ENCODE assay signal across 15 mouse cellular contexts in genomic region chr15:81804172-81804571, GRCm38 (mm10). TPM values are rescaled to one million over a fixed set of nuclear protein-coding genes. Genes with fewer than 3 reads are reported as not detected.
DNase-seq lines count a peak whose midpoint lies in the region; ATAC-seq lines count a peak whose summit lies in the region.
"Had no signal": no experiment of that assay in that cellular context is flagged by ENCODE, and none has a peak within 500 bp of the region (broad histone marks: within the 10 kb centered on the region; RNA-seq: fewer than 3 reads in every experiment).

No protein-coding gene starts in this region.

- H3K9ac ChIP-seq in heart, embryonic 12.5 days = peak overlapping the region; percentile 16; the same call in 1 of the 2 replicates
- H3K9ac ChIP-seq in heart, embryonic 11.5 days (ENCODE audit: low read depth, low read length) = no peak overlapping the region; the same call in 1 of the 2 replicates
- 0 out of 2 replicates have a peak overlapping the region, but pooled peaks have one; percentile 62 for H3K9ac ChIP-seq in limb, embryonic 13.5 days
- H3K9ac ChIP-seq: forebrain, embryonic 12.5 days had no signal

- H3K4me2 ChIP-seq in heart, embryonic 12.5 days = 0 out of 2 replicates have a peak overlapping the region, but pooled peaks have one; percentile 74
- H3K4me2 ChIP-seq in heart, embryonic 11.5 days = no peak overlapping the region
- H3K4me2 ChIP-seq in limb, embryonic 13.5 days (replicated peaks) = peak overlapping the region; percentile 77
- H3K4me2 ChIP-seq: forebrain, embryonic 12.5 days had no signal

- H3K36me3 ChIP-seq in heart, embryonic 12.5 days = no peaks in the 10 kb centered on the region
- H3K36me3 ChIP-seq in heart, embryonic 11.5 days (ENCODE audit: control insufficient read depth, insufficient read depth, low read length) = no peaks in the 10 kb centered on the region
- no peaks in the 10 kb centered on the region for H3K36me3 ChIP-seq in limb, embryonic 13.5 days
- H3K36me3 ChIP-seq in limb, embryonic 10.5 days = no peaks in the 10 kb centered on the region
- H3K36me3 ChIP-seq: forebrain, embryonic 12.5 days had no signal

- H3K4me1 ChIP-seq in heart, embryonic 12.5 days (replicated peaks) = peaks cover 53% of the 10 kb centered on the region
- peaks cover 29% of the 10 kb centered on the region for H3K4me1 ChIP-seq in heart, embryonic 11.5 days (ENCODE audit: control insufficient read depth, insufficient read depth, low read length)
- H3K4me1 ChIP-seq in limb, embryonic 13.5 days = peaks cover 46% of the 10 kb centered on the region
- H3K4me1 ChIP-seq in limb, embryonic 10.5 days = peaks cover 24% of the 10 kb centered on the region

- no peaks in the 10 kb centered on the region for H3K9me3 ChIP-seq in heart, embryonic 12.5 days (replicated peaks)
- H3K9me3 ChIP-seq in heart, embryonic 11.5 days (replicated peaks; ENCODE audit: control insufficient read depth, low read length) = no peaks in the 10 kb centered on the region
- no peaks in the 10 kb centered on the region for H3K9me3 ChIP-seq in limb, embryonic 13.5 days
- H3K9me3 ChIP-seq in limb, embryonic 10.5 days (replicated peaks) = no peaks in the 10 kb centered on the region
- H3K9me3 ChIP-seq: forebrain, embryonic 12.5 days had no signal

- DNase-seq in limb, embryonic 10.5 days (ENCODE audit: low spot score) = no peak
- DNase-seq in retina, adult 2 months (ENCODE audit: low read depth, low spot score) = peak; percentile 50
- DNase-seq in retina, embryonic 14.5 days (ENCODE audit: low spot score) = no peak
- DNase-seq in spleen, postnatal 14 days (ENCODE audit: low spot score in 2 of 2) = no peak
- DNase-seq in urinary bladder, postnatal 25 days (ENCODE audit: low spot score) = no peak
- DNase-seq: cerebellum, adult 11 months; heart, postnatal 14 days; right cerebral cortex, postnatal 14 days had no signal

- no peak overlapping the region for H3K27ac ChIP-seq in heart, embryonic 12.5 days (ENCODE audit: poor library complexity, severe bottlenecking)
- no peak overlapping the region for H3K27ac ChIP-seq in heart, embryonic 11.5 days (ENCODE audit: low read depth, low read length)
- 0 out of 2 replicates have a peak overlapping the region, but pooled peaks have one; percentile 39 for H3K27ac ChIP-seq in limb, embryonic 13.5 days
- H3K27ac ChIP-seq in limb, embryonic 10.5 days = no peak overlapping the region
- H3K27ac ChIP-seq: forebrain, embryonic 12.5 days; macrophage had no signal

- H3K4me3 ChIP-seq in heart, embryonic 12.5 days = no peak overlapping the region
- H3K4me3 ChIP-seq in heart, embryonic 11.5 days (ENCODE audit: low read depth, low read length) = no peak overlapping the region
- no peak overlapping the region for H3K4me3 ChIP-seq in limb, embryonic 13.5 days
- no peak overlapping the region for H3K4me3 ChIP-seq in limb, embryonic 10.5 days
- H3K4me3 ChIP-seq: forebrain, embryonic 12.5 days had no signal

- ATAC-seq in heart, embryonic 12.5 days (ENCODE audit: insufficient number of reproducible peaks, low FRiP score) = no peak
- ATAC-seq in heart, embryonic 11.5 days (replicated peaks; ENCODE audit: insufficient number of reproducible peaks, low FRiP score, low TSS enrichment) = no peak
- no peak for ATAC-seq in limb, embryonic 13.5 days (ENCODE audit: low FRiP score, low read depth)
- ATAC-seq: activated CD4-positive, CD25-positive, alpha-beta regulatory T cell, adult 4 months; inflammation-experienced regulatory T-cells, adult 6 months had no signal

- 49% methylated on average over 1 of the region's 1 CpGs for WGBS in heart, embryonic 12.5 days
- WGBS in heart, embryonic 11.5 days (ENCODE audit: insufficient replicate concordance) = 52% methylated on average over 1 of the region's 1 CpGs
- 45% methylated on average over 1 of the region's 1 CpGs for WGBS in limb, embryonic 13.5 days
- WGBS in limb, embryonic 10.5 days = 48% methylated on average over 1 of the region's 1 CpGs

- H3K27me3 ChIP-seq in heart, embryonic 12.5 days (replicated peaks) = no peaks in the 10 kb centered on the region
- no peaks in the 10 kb centered on the region for H3K27me3 ChIP-seq in heart, embryonic 11.5 days (ENCODE audit: control insufficient read depth, insufficient read depth, low read length)
- H3K27me3 ChIP-seq in limb, embryonic 13.5 days = no peaks in the 10 kb centered on the region
- 0 out of 2 replicates have a peak, but pooled peaks cover 6% of the 10 kb centered on the region for H3K27me3 ChIP-seq in limb, embryonic 10.5 days (ENCODE audit: low read depth, poor library complexity, severe bottlenecking)

RNA-seq across cellular contexts. Expression of gene Tef, which starts 2.0 kb away (rescaled TPM):
- 26.0 and 27.8 TPM in 2 replicates for polyA plus RNA-seq in heart, embryonic 12.5 days (2016; fragmentation: Nextera tagmentation; extraction: Ambion mirVana)
- polyA plus RNA-seq in heart, embryonic 11.5 days (2014; fragmentation: Nextera tagmentation; extraction: Ambion mirVana) = 15.0 and 16.3 TPM in 2 replicates
- polyA plus RNA-seq in limb, embryonic 13.5 days (2015; fragmentation: Nextera tagmentation; extraction: Ambion mirVana) = 25.4 and 26.0 TPM in 2 replicates
- polyA plus RNA-seq in limb, embryonic 10.5 days (2016; fragmentation: Nextera tagmentation; extraction: Ambion mirVana) = 13.4 and 16.5 TPM in 2 replicates

RNA-seq across cellular contexts. Expression of gene Tob2, which starts 54.4 kb away (rescaled TPM):
- 14.6 and 14.7 TPM in 2 replicates for polyA plus RNA-seq in heart, embryonic 12.5 days (2016; fragmentation: Nextera tagmentation; extraction: Ambion mirVana)
- 9.9 and 12.1 TPM in 2 replicates for polyA plus RNA-seq in heart, embryonic 11.5 days (2014; fragmentation: Nextera tagmentation; extraction: Ambion mirVana)
- 24.6 and 26.0 TPM in 2 replicates for polyA plus RNA-seq in limb, embryonic 13.5 days (2015; fragmentation: Nextera tagmentation; extraction: Ambion mirVana)
- polyA plus RNA-seq in limb, embryonic 10.5 days (2016; fragmentation: Nextera tagmentation; extraction: Ambion mirVana) = 18.3 and 19.8 TPM in 2 replicates

RNA-seq across cellular contexts. Expression of gene Rangap1, which starts 58.8 kb away (rescaled TPM):
- 102 and 106 TPM in 2 replicates for polyA plus RNA-seq in heart, embryonic 12.5 days (2016; fragmentation: Nextera tagmentation; extraction: Ambion mirVana)
- polyA plus RNA-seq in heart, embryonic 11.5 days (2014; fragmentation: Nextera tagmentation; extraction: Ambion mirVana) = 96.3 and 105 TPM in 2 replicates
- polyA plus RNA-seq in limb, embryonic 13.5 days (2015; fragmentation: Nextera tagmentation; extraction: Ambion mirVana) = 98.8 and 107 TPM in 2 replicates
- polyA plus RNA-seq in limb, embryonic 10.5 days (2016; fragmentation: Nextera tagmentation; extraction: Ambion mirVana) = 150 and 166 TPM in 2 replicates

RNA-seq across cellular contexts. Expression of gene Zc3h7b, which starts 59.3 kb away (rescaled TPM):
- polyA plus RNA-seq in heart, embryonic 12.5 days (2016; fragmentation: Nextera tagmentation; extraction: Ambion mirVana) = 27.4 and 30.8 TPM in 2 replicates
- 26.9 and 36.8 TPM in 2 replicates for polyA plus RNA-seq in heart, embryonic 11.5 days (2014; fragmentation: Nextera tagmentation; extraction: Ambion mirVana)
- polyA plus RNA-seq in limb, embryonic 13.5 days (2015; fragmentation: Nextera tagmentation; extraction: Ambion mirVana) = 39.5 and 40.4 TPM in 2 replicates
- 51.7 and 57.5 TPM in 2 replicates for polyA plus RNA-seq in limb, embryonic 10.5 days (2016; fragmentation: Nextera tagmentation; extraction: Ambion mirVana)
